Mouse (Mus musculus) mouse trophoblast stem cell (cell line): ENCODE measurements at regions not wholly inside any gene's neighbourhood (a gene's known extent, or its start where the extent isn't known, plus 50 kb on each side); places are given as distances from the start of the nearest gene placed in this dataset.

Experiments
- in situ Hi-C, 2 experiments: fragments of 300-500 bp; cut with MseI, MboI; formaldehyde crosslinking; loops; 2 replicates in 1 of 2; 3 replicates in 1 of 2; pipeline ENCODE4 v1.15.1; 2025

DNA sequence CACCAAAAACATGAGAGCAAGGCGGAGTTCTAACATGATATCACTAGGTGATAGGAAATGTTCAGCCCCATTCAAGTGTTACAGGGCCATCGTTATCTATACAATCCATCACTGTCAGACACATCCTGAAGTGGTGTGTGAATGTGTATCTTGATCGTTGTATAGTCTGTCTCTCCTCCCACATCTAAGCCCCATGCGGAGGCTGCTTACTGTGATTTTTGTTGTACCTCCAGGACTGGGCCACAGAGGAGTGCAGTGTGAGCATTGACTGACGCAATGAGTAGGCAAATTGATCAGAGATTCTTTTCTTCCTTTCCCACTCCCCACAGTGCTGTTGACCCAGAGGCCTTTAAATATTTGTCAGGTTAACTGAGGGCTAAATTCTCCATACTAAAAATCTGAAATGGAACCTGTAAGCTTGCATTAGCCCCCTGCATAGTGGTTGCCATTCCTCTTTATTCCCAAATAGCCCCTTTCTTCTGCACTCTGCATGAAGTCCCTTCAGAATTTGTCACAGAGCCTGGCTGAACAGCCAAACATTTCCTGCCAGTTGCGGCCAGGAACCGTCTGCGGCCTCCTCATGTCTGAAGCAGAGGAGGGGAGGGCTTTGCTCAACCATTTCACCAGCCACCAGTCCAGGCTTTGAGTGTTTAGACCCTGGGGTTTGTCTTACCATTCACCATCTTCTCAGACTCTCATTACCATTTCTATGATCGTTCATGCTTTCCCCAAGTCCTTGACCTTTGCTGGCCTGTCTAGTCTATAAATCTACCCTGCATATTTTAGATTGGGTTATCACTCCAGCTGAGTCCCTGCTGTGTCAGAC, 119.3 kb downstream of the Ttc8 start:
- in situ Hi-C loops = no loop called here

DNA sequence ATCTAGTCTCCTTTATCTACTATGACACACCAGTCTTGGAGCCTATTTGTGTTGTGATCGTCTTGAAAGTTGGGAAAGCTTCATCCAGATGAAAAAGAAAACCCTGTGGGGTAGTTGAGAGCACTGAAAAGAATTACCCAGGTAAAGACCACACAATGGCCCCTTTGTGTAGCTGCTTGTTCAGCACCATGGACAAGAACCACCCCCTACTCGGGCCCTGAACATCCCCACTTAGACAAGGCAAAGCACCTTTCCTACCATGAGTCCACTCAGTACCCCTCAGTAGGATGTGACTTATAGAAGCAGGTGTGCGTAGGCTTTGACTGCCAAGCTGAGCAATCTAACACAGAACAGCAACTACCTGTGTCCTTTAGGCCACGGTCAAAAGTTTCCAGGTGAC, 121.2 kb downstream of the Ttc8 start:
- in situ Hi-C loops = no loop called here

DNA sequence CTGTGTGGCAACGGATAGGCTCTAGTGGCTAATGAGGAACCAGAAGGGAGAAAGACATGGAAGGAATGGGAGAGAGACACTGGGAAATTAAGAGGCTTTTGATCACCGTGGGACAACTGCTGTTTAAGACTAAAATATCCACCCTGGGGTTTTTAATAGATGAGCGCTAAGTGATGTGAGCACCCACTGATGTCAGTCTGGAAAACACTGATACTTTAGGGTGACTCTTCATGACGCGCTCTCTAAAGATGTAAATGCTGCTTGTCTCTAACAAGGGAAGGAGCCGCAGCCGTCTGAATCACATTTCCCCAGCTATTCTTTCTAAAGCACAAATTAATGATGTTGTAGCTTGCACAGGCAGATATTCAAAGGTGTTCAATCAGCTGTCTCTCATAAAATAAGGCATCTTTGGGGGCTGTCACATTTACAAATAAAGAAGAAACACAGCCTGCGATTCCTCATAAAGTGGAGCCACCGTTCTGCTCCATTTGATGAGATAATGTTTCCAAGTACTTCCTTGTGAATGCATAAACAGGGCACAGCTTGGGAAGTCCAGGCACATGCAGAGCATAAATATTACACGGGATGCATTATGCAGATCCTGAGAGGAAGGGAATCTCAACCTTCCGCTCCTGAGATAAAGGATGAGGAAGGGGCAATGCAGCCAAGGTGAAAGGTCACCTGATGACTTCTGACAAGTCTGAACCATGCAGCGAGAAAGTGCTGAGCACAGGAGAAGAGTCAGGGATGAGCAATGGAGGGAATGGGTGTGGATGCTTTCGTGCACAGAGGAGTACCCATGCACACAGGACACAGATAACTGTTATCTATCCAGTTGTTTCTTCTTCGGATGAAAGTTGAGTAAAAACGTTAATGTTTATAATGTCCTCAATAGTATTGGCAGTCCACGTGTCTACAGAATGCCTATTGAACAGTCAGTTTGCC, 122.8 kb downstream of the Ttc8 start:
- in situ Hi-C loops = no loop called here

DNA sequence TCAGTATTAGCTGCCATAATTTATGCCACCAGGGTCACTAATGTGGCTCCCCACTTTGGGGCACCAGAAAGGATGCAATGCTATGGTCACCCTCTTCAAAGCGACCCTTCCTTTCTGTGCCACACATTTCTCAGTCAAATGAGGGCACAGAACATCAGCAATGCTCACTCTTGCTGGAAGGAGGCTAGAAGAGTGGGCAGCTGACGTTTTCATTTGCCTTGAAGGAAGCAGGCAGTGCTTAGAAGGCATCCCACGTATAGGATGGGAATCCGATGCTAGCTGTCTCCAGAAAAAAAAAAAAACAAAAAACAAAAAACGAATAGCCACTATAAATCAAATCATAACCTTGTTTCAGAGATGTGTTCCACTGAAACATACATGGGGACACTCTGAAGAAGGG, 124.1 kb downstream of the Ttc8 start:
- in situ Hi-C loops = no loop called here

DNA sequence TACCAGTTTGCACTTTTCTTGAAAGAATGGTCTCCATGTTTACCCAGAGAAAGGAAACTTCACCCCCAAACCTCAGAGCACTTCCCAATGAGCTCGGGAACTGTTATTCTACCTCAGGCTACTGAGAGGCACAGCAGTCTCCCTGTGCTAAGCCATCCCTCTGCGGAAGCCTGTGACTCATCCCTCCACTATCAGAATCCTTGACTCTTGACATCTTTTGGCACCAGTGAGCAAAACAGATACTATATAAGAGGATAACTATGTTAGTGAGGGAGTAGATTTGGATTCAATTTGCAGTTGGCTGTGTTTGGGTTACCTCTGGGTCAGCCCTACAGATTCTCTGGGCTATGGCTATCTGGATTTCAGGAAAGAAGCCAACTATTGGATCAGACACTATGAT, 130.1 kb downstream of the Ttc8 start:
- in situ Hi-C loops = no loop called here

DNA sequence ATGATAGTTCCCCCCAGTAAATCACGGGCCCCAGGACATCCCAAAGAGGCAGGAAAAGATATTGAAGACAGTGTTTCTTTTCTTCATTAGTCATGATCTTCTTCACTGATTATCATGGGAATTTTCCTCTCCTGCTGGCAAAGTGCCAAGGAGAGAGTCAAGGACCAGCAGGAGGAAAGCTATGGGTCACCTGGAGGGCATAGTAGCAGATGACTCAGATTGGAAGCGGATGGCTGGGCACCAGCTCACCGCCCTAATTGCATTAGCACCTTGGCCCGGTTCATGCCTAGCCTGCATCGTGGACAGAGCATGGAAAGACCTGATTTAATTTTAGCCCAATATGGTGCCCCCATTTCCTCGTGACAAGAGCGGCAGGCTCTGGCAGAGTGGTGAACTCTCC, 132.2 kb downstream of the Ttc8 start:
- in situ Hi-C loops = no loop called here

DNA sequence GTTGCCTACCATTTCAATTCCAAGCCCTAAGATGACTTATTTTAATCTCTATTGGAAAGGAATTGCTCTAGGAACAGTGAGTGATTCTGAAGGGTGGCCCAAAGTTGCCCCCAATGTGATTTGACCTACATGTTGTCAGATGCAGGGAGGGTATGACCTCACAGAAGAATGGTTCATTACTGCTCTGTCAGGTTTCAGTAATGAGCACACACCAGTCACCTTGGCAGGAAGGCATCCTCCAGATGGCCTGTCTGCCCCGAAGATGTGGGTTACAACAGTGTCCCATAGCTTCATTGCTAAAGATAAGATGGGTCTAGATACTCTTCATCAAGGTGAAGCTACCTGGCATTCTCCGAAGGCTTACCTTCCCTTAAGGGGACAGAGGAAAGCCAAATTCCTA, 137.1 kb downstream of the Ttc8 start:
- in situ Hi-C loops = no loop called here

DNA sequence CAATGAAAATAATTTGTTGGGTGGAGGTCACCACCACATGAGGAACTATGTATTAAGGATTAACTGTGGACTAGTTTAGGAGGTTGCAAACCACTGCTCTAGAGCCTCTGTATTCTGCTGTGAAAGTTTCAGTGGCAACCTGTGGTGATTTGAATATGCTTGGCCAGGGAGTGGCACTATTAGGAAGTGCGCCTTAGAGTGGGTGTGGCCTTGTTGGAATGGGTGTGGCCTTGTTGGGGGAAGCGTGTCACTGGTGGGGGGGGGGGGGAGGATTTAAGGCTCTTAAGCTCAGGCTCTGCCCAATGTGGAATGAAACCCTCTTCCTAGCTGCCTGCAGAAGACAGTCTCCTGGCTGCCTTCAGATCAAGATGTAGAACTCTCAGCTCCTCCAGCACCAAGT, 138.5 kb downstream of the Ttc8 start:
- in situ Hi-C loops = no loop called here

DNA sequence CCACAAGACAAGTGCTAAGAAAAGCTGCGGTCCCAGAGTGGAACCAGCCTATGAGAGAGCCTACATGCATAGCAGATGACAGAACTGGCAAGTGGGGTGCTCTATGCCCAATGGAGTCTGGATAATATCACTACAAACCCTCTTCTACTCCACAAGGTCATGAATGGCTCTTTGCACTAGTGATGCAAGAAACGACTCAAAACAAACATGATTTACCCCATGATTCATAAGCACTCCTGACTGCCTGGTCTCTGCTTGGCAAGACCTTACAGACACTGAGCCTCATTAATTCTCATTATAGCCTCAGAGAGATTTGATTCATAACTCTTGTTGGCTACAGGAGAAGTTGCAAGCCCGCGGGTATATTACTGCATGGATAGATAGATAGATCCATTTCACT, 139.1 kb downstream of the Ttc8 start:
- in situ Hi-C loops = no loop called here

DNA sequence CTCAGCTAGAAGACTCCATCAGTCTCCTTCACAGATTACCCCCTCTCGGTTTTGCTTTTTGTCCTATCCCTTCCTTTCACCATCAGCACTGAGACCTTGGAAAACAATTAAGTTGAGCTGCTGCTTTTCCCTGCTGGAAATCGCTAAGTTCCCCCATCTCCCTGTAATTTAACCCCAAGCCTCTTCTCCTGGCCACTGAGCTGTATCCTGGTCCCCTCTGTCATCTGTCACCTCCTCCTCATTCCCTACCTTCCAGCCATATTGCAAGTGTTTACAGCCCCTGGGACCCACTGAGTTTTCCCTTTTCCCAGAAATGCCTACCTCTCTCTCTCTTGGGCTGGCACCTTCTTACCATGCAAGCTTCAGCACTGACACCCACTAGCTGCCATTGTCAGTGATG, 140.3 kb downstream of the Ttc8 start:
- in situ Hi-C loops = no loop called here

DNA sequence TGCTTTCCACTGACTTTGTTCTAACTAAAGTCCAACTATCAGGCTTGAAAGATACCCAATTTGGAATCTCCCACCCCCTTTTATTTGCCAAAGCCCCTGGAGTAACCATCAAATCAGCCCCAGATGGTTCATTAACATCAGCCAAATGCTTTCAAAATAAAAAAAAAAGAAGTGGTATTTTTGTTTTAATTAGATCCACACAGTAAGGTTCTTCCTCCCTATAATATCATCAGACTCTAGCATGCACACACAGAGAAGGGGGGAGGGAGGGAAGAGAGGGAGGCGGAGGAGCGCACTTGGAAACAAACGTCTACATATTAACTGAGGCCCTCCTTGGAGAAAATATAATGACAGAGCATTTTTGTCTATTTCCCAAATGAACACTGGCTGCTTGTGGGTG, 143.1 kb downstream of the Ttc8 start:
- in situ Hi-C loops = no loop called here

DNA sequence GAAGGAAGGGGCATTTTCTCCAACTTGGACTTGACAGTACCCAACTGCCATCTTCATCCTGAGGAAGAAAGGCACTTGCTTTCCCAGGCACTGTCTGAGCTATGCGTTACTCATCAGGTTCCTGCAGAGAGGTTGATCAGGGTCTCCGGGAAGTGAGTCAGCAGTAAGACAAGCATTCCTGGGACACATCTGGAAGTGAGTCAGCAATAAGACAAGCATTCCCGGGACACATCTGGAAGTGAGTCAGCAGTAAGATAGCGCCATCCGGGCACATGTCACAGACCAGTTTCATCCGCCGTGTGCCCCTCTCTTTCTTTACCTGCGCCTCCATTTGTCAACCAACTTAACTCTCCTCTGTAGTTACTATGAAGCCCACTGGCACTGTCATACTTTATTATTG, 143.5 kb downstream of the Ttc8 start:
- in situ Hi-C loops = no loop called here

DNA sequence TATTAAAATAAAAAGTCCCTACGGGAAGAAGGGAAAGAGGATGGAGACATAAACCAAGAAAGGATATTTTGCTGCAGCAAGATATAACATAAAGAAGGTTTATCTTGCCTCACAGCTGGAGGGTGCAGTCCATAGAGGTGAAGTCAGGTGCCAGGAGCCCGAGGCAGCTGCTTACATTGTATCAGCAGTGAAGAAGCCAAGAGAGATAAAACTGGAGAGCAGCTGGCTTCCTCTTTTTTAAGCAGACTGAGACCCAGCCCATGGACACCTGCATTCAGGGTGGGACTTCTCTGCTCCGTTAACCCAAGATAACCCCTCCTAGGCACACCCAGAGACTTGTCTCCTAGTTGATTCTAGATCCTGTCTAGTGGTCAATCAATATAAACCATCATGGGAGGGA, 147.6 kb downstream of the Ttc8 start:
- in situ Hi-C loops = no loop called here

DNA sequence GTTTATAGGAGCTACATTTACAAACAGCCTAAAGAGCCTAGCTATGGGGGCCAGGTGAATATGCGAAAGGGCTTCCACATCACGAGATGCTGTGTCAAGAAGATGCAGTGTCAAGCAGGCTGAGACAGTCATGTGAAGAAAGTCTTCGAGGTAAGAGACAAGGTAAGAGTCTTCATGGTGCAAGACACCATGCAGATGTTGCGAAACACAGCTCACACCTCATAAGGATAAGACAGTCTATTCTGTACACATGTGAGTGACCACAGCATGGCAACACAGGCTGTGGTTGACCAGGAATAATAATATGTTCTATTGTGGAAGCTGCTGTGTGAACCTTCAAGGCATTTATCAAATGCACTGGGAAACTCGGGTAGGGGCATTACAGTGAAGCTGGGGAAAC, 153.4 kb downstream of the Ttc8 start:
- in situ Hi-C loops = no loop called here

DNA sequence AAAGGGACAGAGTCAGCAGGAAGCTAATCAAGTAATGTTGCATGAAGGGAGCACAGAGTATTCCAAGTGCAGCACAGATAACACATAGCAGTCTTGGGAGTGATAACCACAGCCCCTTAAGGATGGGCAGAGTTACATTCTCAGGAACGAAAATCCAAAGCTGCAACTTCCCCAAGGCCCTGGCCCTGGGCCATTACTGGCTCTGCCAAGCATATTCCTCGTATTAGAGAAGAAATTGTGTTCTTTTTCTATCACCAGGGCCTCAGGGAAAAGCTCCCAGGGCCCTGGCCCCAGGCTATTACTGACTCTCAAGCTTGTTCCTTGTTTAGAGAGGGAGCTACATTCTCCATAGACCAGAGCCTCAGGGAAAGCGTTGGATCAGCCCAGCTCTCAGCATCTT, 157.0 kb downstream of the Ttc8 start:
- in situ Hi-C loops = no loop called here

DNA sequence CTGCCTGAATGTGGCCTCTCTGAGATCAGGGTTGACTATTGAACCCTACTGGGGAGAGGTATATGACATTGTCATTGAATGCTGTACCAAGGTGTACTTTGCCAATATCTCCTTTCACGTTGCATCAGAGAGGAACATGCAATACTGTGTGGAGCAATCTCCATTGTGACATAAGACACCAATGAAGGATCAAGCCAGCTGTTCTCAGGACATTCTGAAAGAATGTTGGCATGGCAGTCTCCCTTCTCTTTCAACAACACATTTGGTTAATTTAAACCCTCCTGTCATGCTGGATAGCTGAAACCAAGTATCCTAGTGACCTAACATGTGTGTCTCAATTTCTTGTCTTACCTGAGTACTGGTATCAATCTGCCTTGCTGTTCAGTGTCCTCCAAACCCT, 159.5 kb downstream of the Ttc8 start:
- in situ Hi-C loops = no loop called here

DNA sequence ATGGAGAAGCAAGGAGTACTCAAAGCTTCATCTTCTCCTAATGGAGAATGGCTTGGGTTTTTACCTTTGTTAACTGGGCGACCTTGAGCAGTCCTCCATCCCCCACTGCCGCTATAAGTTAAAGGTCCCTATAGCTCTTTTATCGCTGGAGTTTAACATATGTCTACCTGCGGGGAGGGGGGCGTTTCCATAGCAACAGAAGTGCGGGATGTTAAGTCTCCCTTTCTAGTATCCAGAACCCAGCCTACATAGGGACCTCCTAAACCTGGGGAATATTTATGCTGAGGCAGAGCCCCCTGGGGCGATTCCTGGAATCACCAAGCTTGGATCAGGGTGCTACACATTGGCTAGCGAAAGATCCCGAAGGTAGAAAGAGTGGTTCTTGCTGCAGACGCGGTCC, 163.2 kb downstream of the Ttc8 start:
- in situ Hi-C loops = no loop called here

DNA sequence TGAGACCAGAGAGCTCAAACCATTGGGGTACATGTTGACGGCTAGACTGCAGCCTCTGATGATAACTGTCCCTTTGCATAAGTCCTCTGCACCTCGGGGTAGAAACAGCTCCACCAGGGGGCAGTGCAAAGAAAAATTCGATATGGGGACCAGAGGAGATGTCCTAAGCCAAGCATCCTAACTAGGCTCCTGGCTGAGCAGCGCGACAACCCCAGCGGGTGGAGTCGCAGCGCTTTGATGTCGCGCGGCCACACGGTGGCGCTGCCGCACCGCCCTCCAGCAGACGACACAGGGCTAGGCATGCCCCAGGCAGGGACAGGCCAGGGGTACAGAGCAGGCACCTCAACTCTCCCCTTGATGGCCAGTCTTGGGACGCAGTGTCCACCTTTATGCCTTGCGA, 163.8 kb downstream of the Ttc8 start:
- in situ Hi-C loops = no loop called here

DNA sequence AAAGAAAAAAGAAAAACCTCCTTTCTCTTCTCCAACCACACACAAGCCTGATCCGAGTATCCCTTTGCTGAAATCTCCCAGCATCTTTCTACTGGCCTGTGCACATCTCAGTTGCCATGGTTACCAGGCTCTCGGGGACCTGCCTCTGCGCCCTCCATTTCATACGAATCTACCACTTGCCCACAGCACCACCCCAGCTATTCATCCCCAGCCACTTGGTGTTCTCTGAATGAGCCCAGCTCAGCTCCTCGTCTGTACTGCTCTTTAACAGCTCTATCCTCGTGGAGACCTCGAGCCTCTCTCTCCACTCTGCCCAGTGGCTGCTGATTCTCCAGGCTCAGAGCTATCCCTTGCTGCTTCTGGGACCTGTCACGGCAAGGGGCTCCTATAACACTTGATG, 166.9 kb downstream of the Ttc8 start:
- in situ Hi-C loops = no loop called here

DNA sequence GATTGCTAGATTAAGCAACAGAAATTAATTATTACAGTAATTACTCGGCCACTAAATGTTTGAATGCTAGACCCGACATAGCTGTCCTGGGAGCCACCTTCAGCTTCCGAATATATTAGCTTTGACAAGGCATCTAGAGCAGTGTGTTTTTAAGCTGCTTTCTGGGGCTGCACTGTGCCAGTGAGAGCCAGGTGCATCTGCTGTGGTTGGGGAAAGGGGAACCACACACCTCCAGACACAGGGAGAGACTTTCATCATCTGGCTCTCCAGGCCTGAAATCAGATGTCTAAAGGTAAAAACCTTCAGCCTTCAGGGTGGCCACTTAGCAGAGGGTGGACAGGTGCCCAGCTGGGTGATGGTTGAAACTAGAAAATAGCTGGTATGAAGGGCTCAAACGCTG, 171.4 kb downstream of the Ttc8 start:
- in situ Hi-C loops = no loop called here

DNA sequence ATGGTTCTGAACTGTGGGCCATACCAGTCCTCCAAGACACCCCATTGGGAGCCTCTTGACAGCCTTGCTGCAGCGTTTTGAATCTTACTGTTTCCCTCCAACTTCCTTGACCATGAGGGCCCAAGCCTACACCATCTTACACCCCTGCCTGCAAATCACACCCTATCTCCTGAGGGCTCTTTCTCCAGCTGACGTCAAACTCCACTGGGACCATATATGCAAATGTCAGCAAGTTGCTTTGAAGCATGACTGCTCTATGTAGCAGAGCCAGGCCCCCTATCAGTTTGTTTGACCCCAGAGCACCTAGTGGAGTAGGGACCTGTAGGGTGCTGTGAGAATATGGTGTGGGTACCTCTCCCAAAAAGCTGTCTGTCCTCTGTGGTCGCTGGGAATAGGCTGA, 172.8 kb downstream of the Ttc8 start:
- in situ Hi-C loops = no loop called here

DNA sequence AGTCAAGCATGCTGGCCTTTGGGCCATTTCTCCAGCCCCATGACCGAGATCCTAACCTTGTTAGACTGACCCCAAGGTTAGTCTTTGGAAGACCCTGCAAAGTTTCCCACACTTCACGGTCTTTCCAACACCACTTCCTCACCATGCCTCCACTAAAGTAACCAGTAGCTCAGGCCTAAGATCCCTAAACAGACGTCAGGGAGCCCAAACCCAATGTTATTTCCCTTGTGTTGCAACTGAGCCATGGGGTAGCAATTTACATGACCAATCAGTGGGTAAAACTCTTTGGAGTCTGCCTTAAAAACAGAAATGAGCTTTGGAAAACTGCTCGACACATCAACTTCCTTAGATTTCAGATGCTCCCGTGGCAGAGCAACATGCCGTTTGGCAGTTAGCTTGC, 173.6 kb downstream of the Ttc8 start:
- in situ Hi-C loops = no loop called here
